Comparison of ENCODE assay signal across 12 mouse cellular contexts in genomic region chr5:113157588-113157987, GRCm38 (mm10).
A peak's percentile ranks its signal among the peaks of the same experiment; 100 is the strongest.
DNase-seq lines count a peak whose midpoint lies in the region; ATAC-seq and TF ChIP-seq lines count a peak whose summit lies in the region.
"Had no signal": no experiment of that assay in that cellular context is flagged by ENCODE, and none has a peak within 500 bp of the region (broad histone marks: within the 10 kb centered on the region; RNA-seq: fewer than 3 reads in every experiment).

No protein-coding gene starts in this region.

- ATAC-seq in kidney, embryonic 14.5 days (ENCODE audit: low FRiP score, low TSS enrichment): no peak

- in situ Hi-C loops in CH12.LX (cut with MboI; ENCODE audit: low pct_ligation_motif_present, low pct_unique_long_range_greater_than_20kb, low sequenced_read_pairs): no loop called here

- no peaks in the 10 kb centered on the region for H3K27me3 ChIP-seq in kidney, embryonic 14.5 days (ENCODE audit: control insufficient read depth, insufficient read depth, low read length)
- no peaks in the 10 kb centered on the region for H3K27me3 ChIP-seq in CH12.LX (replicated peaks)
- peaks cover 9% of the 10 kb centered on the region; the same call in 1 of the 2 replicates for H3K27me3 ChIP-seq in limb, embryonic 10.5 days (ENCODE audit: low read depth, poor library complexity, severe bottlenecking)
- no peaks in the 10 kb centered on the region; the same call in 1 of the 2 replicates for H3K27me3 ChIP-seq in thymus, adult 2 months (ENCODE audit: control insufficient read depth, insufficient read depth, low read length)

- no peaks in the 10 kb centered on the region for H3K79me2 ChIP-seq in CH12.LX (replicated peaks; ENCODE audit: control insufficient read depth, extremely low read depth, insufficient read depth, poor library complexity, severe bottlenecking)

- TF ChIP-seq EP300 in CH12.LX (IDR thresholded peaks at IDR 0.05; ENCODE audit: low read length): no peak

- WGBS in kidney, embryonic 14.5 days: 37% methylated on average over 10 of the region's 10 CpGs
- 51% methylated on average over 10 of the region's 10 CpGs for WGBS in limb, embryonic 10.5 days
- WGBS in thymus, adult 2 months: 50% methylated on average over 10 of the region's 10 CpGs

- H3K9ac ChIP-seq in kidney, embryonic 14.5 days (ENCODE audit: low read depth, low read length): no peak overlapping the region
- H3K9ac ChIP-seq in CH12.LX (ENCODE audit: insufficient read depth, low read depth): no peak overlapping the region
- H3K9ac ChIP-seq: midbrain, embryonic 12.5 days had no signal

- no peak for TF ChIP-seq RAD21 in CH12.LX (IDR thresholded peaks at IDR 0.05; ENCODE audit: low read depth, low read length)

- H3K4me1 ChIP-seq in kidney, embryonic 14.5 days (ENCODE audit: control insufficient read depth, insufficient read depth, low read length): peaks cover 40% of the 10 kb centered on the region
- H3K4me1 ChIP-seq in CH12.LX (ENCODE audit: control insufficient read depth in 1 of 2, insufficient read depth in 2 of 2): peaks cover 7 to 98% of the 10 kb centered on the region in 2 experiments; a peak in 3 of 4 replicates
- H3K4me1 ChIP-seq in limb, embryonic 10.5 days: peaks cover 58% of the 10 kb centered on the region
- H3K4me1 ChIP-seq in thymus, adult 2 months (replicated peaks; ENCODE audit: control insufficient read depth, insufficient read depth, low read length): peaks cover 12% of the 10 kb centered on the region

- no peak for TF ChIP-seq POLR2A in CH12.LX (IDR thresholded peaks at IDR 0.05; ENCODE audit: low read depth, low read length)
- TF ChIP-seq POLR2A in thymus, adult 2 months (IDR thresholded peaks at IDR 0.05; ENCODE audit: control insufficient read depth, extremely low read depth, insufficient read depth, low read length, poor library complexity): no peak

- no peaks in the 10 kb centered on the region for H3K9me3 ChIP-seq in kidney, embryonic 14.5 days (ENCODE audit: control insufficient read depth, low read length)
- H3K9me3 ChIP-seq in CH12.LX (replicated peaks; ENCODE audit: low read length): no peaks in the 10 kb centered on the region
- no peaks in the 10 kb centered on the region for H3K9me3 ChIP-seq in limb, embryonic 10.5 days (replicated peaks)
- H3K9me3 ChIP-seq: midbrain, embryonic 12.5 days had no signal

- no peak overlapping the region for H3K4me3 ChIP-seq in kidney, embryonic 14.5 days (ENCODE audit: low read length)
- no peak overlapping the region for H3K4me3 ChIP-seq in CH12.LX (replicated peaks in 1 of 3; ENCODE audit: low read depth in 2 of 3, low read length in 2 of 3, poor library complexity in 1 of 3)
- H3K4me3 ChIP-seq in limb, embryonic 10.5 days: no peak overlapping the region
- H3K4me3 ChIP-seq in thymus, adult 2 months (ENCODE audit: control insufficient read depth, insufficient read depth, low read length): no peak overlapping the region
- H3K4me3 ChIP-seq: midbrain, embryonic 12.5 days had no signal

- peak overlapping the region; percentile 38; the same call in 1 of the 2 replicates for H3K27ac ChIP-seq in kidney, embryonic 14.5 days (ENCODE audit: low read depth, low read length)
- H3K27ac ChIP-seq in CH12.LX (ENCODE audit: insufficient read depth, low read depth): peak overlapping the region; percentile 86
- peak overlapping the region; percentile 71 for H3K27ac ChIP-seq in limb, embryonic 10.5 days
- no peak overlapping the region for H3K27ac ChIP-seq in thymus, adult 2 months (ENCODE audit: control insufficient read depth, insufficient read depth, low read length)
- H3K27ac ChIP-seq: midbrain, embryonic 12.5 days had no signal

- DNase-seq in embryo, embryonic 11 days: peak; percentile 50
- no peak for DNase-seq in embryo, embryonic 9.5 days (ENCODE audit: extremely low spot score)
- no peak for DNase-seq in kidney, adult 18-20 months
- no peak for DNase-seq in CH12.LX (ENCODE audit: extremely low read depth)
- DNase-seq in limb, embryonic 10.5 days (ENCODE audit: low spot score): no peak
- no peak for DNase-seq in urinary bladder, postnatal 36 days (ENCODE audit: low spot score in 2 of 2)
- no peak for DNase-seq in thymus, adult 2 months
- DNase-seq: adrenal gland, postnatal 10 days; cerebellum, adult 9-11 months; kidney, postnatal 36 days had no signal

- TF ChIP-seq CTCF in CH12.LX (conservative IDR thresholded peaks at IDR 0.05 in 1 of 2, IDR thresholded peaks at IDR 0.05 in 1 of 2; ENCODE audit: low read depth in 2 of 2, low read length in 2 of 2): no peak
- TF ChIP-seq CTCF in thymus, adult 2 months (IDR thresholded peaks at IDR 0.05; ENCODE audit: borderline replicate concordance, control insufficient read depth, extremely low read depth, insufficient read depth, low read length, poor library complexity): no peak

- no peaks in the 10 kb centered on the region for H3K36me3 ChIP-seq in kidney, embryonic 14.5 days (ENCODE audit: control insufficient read depth, insufficient read depth, low read length)
- H3K36me3 ChIP-seq in CH12.LX (replicated peaks in 1 of 2; ENCODE audit: control insufficient read depth in 1 of 2, insufficient read depth in 1 of 2, low read length in 1 of 2): peaks cover 0 to 5% of the 10 kb centered on the region in 2 experiments
- no peaks in the 10 kb centered on the region for H3K36me3 ChIP-seq in limb, embryonic 10.5 days
- H3K36me3 ChIP-seq in thymus, adult 2 months (ENCODE audit: control insufficient read depth, insufficient read depth, low read length): no peaks in the 10 kb centered on the region
- H3K36me3 ChIP-seq: midbrain, embryonic 12.5 days had no signal

- dilution Hi-C loops in CH12.LX (cut with MboI; ENCODE audit: extremely low pct_ligation_motif_present, extremely low pct_unique_long_range_greater_than_20kb, low sequenced_read_pairs): no loop called here

- no peak overlapping the region for H3K4me2 ChIP-seq in kidney, embryonic 14.5 days (replicated peaks; ENCODE audit: low read depth, low read length)
- no peak overlapping the region for H3K4me2 ChIP-seq in CH12.LX (ENCODE audit: insufficient read depth, low read depth, poor library complexity, severe bottlenecking)
- H3K4me2 ChIP-seq: midbrain, embryonic 12.5 days had no signal

TF ChIP-seq in CH12.LX, 34 proteins besides CTCF, POLR2A, EP300 and RAD21:
- TF ChIP-seq ZMIZ1 (IDR thresholded peaks at IDR 0.05; ENCODE audit: low read depth, low read length) (no peak), POLR2AphosphoS2 (IDR thresholded peaks at IDR 0.05; ENCODE audit: low read depth, low read length) (no peak), ZNF384 (IDR thresholded peaks at IDR 0.05; ENCODE audit: low read depth, low read length) (no peak), BHLHE40 (IDR thresholded peaks at IDR 0.05; ENCODE audit: low read depth, low read length) (no peak), MEF2A (IDR thresholded peaks at IDR 0.05; ENCODE audit: borderline replicate concordance, low read depth, low read length) (no peak), ETS1 (conservative IDR thresholded peaks at IDR 0.05; ENCODE audit: low read depth, low read length) (no peak), NELFE (IDR thresholded peaks at IDR 0.05; ENCODE audit: low read depth, low read length) (no peak), IRF4 (IDR thresholded peaks at IDR 0.05; ENCODE audit: low read depth, low read length) (no peak), MYC (IDR thresholded peaks at IDR 0.05; ENCODE audit: low read depth, low read length) (no peak)
